In genomic region chr10:121492608-121493315, GRCm38 (mm10) we compare ENCODE assay signal across 25 mouse cellular contexts. TPM values are rescaled to one million over a fixed set of nuclear protein-coding genes. Genes with fewer than 3 reads are reported as not detected.
DNase-seq lines count a peak whose midpoint lies in the region; ATAC-seq and TF ChIP-seq lines count a peak whose summit lies in the region.
"Had no signal": no experiment of that assay in that cellular context is flagged by ENCODE, and none has a peak within 500 bp of the region (broad histone marks: within the 10 kb centered on the region; RNA-seq: fewer than 3 reads in every experiment).

No protein-coding gene starts in this region.

- H3K4me1 ChIP-seq in intestine, postnatal 0 days (replicated peaks; ENCODE audit: control insufficient read depth, insufficient read depth, low read length): peaks cover 11% of the 10 kb centered on the region; the same call in 1 of the 2 replicates
- H3K4me1 ChIP-seq in liver, postnatal 0 days (ENCODE audit: insufficient read depth): peaks cover 53% of the 10 kb centered on the region
- H3K4me1 ChIP-seq in forebrain, embryonic 14.5 days (ENCODE audit: control insufficient read depth, insufficient read depth, low read length): no peaks in the 10 kb centered on the region
- H3K4me1 ChIP-seq: hindbrain, embryonic 15.5 days; midbrain, embryonic 13.5 days had no signal

- WGBS in intestine, postnatal 0 days: 50% methylated on average over 7 of the region's 7 CpGs
- WGBS in liver, postnatal 0 days (ENCODE audit: insufficient replicate concordance): 74% methylated on average over 7 of the region's 7 CpGs
- WGBS in forebrain, embryonic 14.5 days: 76% methylated on average over 7 of the region's 7 CpGs

- no peaks in the 10 kb centered on the region for H3K36me3 ChIP-seq in intestine, postnatal 0 days (ENCODE audit: control insufficient read depth, insufficient read depth)
- no peaks in the 10 kb centered on the region for H3K36me3 ChIP-seq in liver, postnatal 0 days (replicated peaks; ENCODE audit: insufficient read depth, low read length)
- H3K36me3 ChIP-seq in forebrain, embryonic 14.5 days (ENCODE audit: control insufficient read depth, insufficient read depth, low read length): no peaks in the 10 kb centered on the region
- H3K36me3 ChIP-seq: embryonic facial prominence, embryonic 15.5 days; forebrain, embryonic 10.5 days; hindbrain, embryonic 15.5 days; limb, embryonic 12.5 days; midbrain, embryonic 13.5 days had no signal

- DNase-seq in liver, postnatal 0 days: no peak
- DNase-seq in spleen, adult 18-20 months: no peak
- no peak for DNase-seq in forebrain, embryonic 14.5 days (ENCODE audit: low spot score)
- DNase-seq in spleen, postnatal 14 days (ENCODE audit: low spot score in 2 of 2): no peak
- no peak for DNase-seq in cerebellum, postnatal 36 days
- DNase-seq: adrenal gland, postnatal 14 days; B cell, adult 2 months; cerebellum, adult 2 months; cerebellum, postnatal 25 days; forebrain, postnatal 0 days; gastrocnemius, postnatal 14 days; heart, adult 11 months; kidney, adult 18-20 months; kidney, postnatal 25 days; lung, adult 2 months had no signal

- ATAC-seq in erythroblast, adult 5-6 weeks (replicated peaks; ENCODE audit: low FRiP score, poor library complexity, severe bottlenecking): peak; percentile 80
- peak; percentile 54 for ATAC-seq in intestine, postnatal 0 days
- ATAC-seq in liver, postnatal 0 days: no peak
- no peak for ATAC-seq in forebrain, embryonic 14.5 days
- ATAC-seq: forebrain, postnatal 0 days; midbrain, embryonic 13.5 days had no signal

- no peak overlapping the region for H3K4me3 ChIP-seq in intestine, postnatal 0 days (ENCODE audit: low read depth, low read length)
- no peak overlapping the region for H3K4me3 ChIP-seq in liver, postnatal 0 days (ENCODE audit: low read depth, low read length)
- no peak overlapping the region for H3K4me3 ChIP-seq in forebrain, embryonic 14.5 days (ENCODE audit: low read depth, low read length)
- H3K4me3 ChIP-seq: embryonic facial prominence, embryonic 15.5 days; forebrain, embryonic 10.5 days; hindbrain, embryonic 15.5 days; layer of hippocampus, adult 2 months; limb, embryonic 12.5 days; midbrain, embryonic 13.5 days had no signal

- H3K9ac ChIP-seq in intestine, postnatal 0 days (ENCODE audit: low read depth, low read length): no peak overlapping the region
- H3K9ac ChIP-seq in liver, postnatal 0 days (replicated peaks): no peak overlapping the region
- H3K9ac ChIP-seq in forebrain, embryonic 14.5 days (ENCODE audit: low read length): no peak overlapping the region
- H3K9ac ChIP-seq: embryonic facial prominence, embryonic 15.5 days; forebrain, postnatal 0 days; hindbrain, embryonic 15.5 days; limb, embryonic 12.5 days; midbrain, embryonic 13.5 days had no signal

- peak; percentile 89 for TF ChIP-seq EP300 in liver, postnatal 0 days (IDR thresholded peaks at IDR 0.05; ENCODE audit: low read depth)

- no peak overlapping the region for H3K4me2 ChIP-seq in intestine, postnatal 0 days (replicated peaks; ENCODE audit: low read depth)
- no peak overlapping the region for H3K4me2 ChIP-seq in liver, postnatal 0 days (ENCODE audit: low read depth, low read length)
- H3K4me2 ChIP-seq in forebrain, embryonic 14.5 days (ENCODE audit: low read length): no peak overlapping the region
- H3K4me2 ChIP-seq: embryonic facial prominence, embryonic 15.5 days; heart, embryonic 11.5 days; hindbrain, embryonic 15.5 days; limb, embryonic 12.5 days; midbrain, embryonic 13.5 days had no signal

- no peaks in the 10 kb centered on the region for H3K27me3 ChIP-seq in intestine, postnatal 0 days (replicated peaks; ENCODE audit: control insufficient read depth, insufficient read depth, low read length)
- no peaks in the 10 kb centered on the region for H3K27me3 ChIP-seq in liver, postnatal 0 days (ENCODE audit: insufficient read depth, low read length)
- no peaks in the 10 kb centered on the region for H3K27me3 ChIP-seq in forebrain, embryonic 14.5 days (replicated peaks; ENCODE audit: control insufficient read depth, insufficient read depth, low read length)
- H3K27me3 ChIP-seq: CH12.LX; embryonic facial prominence, embryonic 15.5 days; hindbrain, embryonic 15.5 days; limb, embryonic 12.5 days; midbrain, embryonic 13.5 days had no signal

- TF ChIP-seq CTCF in intestine, postnatal 0 days (IDR thresholded peaks at IDR 0.05; ENCODE audit: low read depth): no peak
- TF ChIP-seq CTCF in liver, postnatal 0 days (IDR thresholded peaks at IDR 0.05; ENCODE audit: low read depth): no peak

- H3K9me3 ChIP-seq in intestine, postnatal 0 days (ENCODE audit: control insufficient read depth): no peaks in the 10 kb centered on the region
- no peaks in the 10 kb centered on the region for H3K9me3 ChIP-seq in liver, postnatal 0 days (ENCODE audit: low read length)
- H3K9me3 ChIP-seq in forebrain, embryonic 14.5 days (replicated peaks; ENCODE audit: control insufficient read depth, low read length): no peaks in the 10 kb centered on the region
- H3K9me3 ChIP-seq: embryonic facial prominence, embryonic 15.5 days; forebrain, embryonic 10.5 days; hindbrain, embryonic 15.5 days; limb, embryonic 12.5 days; midbrain, embryonic 13.5 days had no signal

- H3K27ac ChIP-seq in intestine, postnatal 0 days (ENCODE audit: low read depth, low read length): peak overlapping the region; percentile 82; the same call in 1 of the 2 replicates
- peak overlapping the region; percentile 75; the same call in 1 of the 2 replicates for H3K27ac ChIP-seq in liver, postnatal 0 days (ENCODE audit: low read depth)
- H3K27ac ChIP-seq in forebrain, embryonic 14.5 days (ENCODE audit: low read depth, low read length): no peak overlapping the region
- H3K27ac ChIP-seq: forebrain, embryonic 10.5 days; hindbrain, embryonic 15.5 days; layer of hippocampus, adult 2 months; limb, embryonic 12.5 days; midbrain, embryonic 13.5 days had no signal

RNA-seq across cellular contexts. Expression of gene Rassf3, which starts 16.6 kb away (rescaled TPM):
- total RNA-seq in erythroblast, adult 5-6 weeks (2015; ENCODE audit: low replicate concordance): 11.7 and 12.5 TPM in 2 replicates
- 7.8 and 12.7 TPM in 2 replicates for total RNA-seq in erythroblast, adult 5-6 weeks (2017; ENCODE audit: low replicate concordance)
- 16.7 and 18.1 TPM in 2 replicates for polyA plus RNA-seq in intestine, postnatal 0 days (2015; fragmentation: Nextera tagmentation; extraction: Ambion mirVana)
- 16.4 and 16.6 TPM in 2 replicates for polyA plus RNA-seq in liver, postnatal 0 days (2015; fragmentation: Nextera tagmentation; extraction: Ambion mirVana)
- 4.4 and 4.7 TPM in 2 replicates for polyA plus RNA-seq in forebrain, embryonic 14.5 days (2014; fragmentation: Nextera tagmentation; extraction: Ambion mirVana)

Comparison
In these comparisons a context has a peak if more than half of its experiments do, and no peak if none do; other contexts are left out.
1. ATAC-seq: peak in erythroblast, adult 5-6 weeks (single experiment) and intestine, postnatal 0 days (single experiment); none in liver, postnatal 0 days (single experiment) and forebrain, embryonic 14.5 days (single experiment).